Mouse (Mus musculus) heart, adult 2 months (tissue): Measurements from ENCODE around the gene Kdm2b. TPM values are rescaled to one million over a fixed set of nuclear protein-coding genes. Genes with fewer than 3 reads are reported as not detected.

Experiments
- DNase-seq, 2 experiments: peaks; one replicate each; pipeline ENCODE4 v3.0.0; 2021
- H3K27ac ChIP-seq: fragments of 200-600 bp; 2 replicates; pipeline ENCODE4 v1.8.1; 2022
- H3K27me3 ChIP-seq: fragments of 200-500 bp; 2 replicates; pipeline ENCODE4 v1.6.1; 2012; ENCODE audit warnings: mild to moderate bottlenecking, low read length, inconsistent platforms, mixed read lengths; ENCODE audit not compliant: control insufficient read depth, insufficient read depth
- H3K36me3 ChIP-seq: fragments of 200-500 bp; 2 replicates; pipeline ENCODE4 v1.6.1; 2012; ENCODE audit warnings: low read length, inconsistent platforms; ENCODE audit not compliant: control insufficient read depth, insufficient read depth
- H3K4me1 ChIP-seq: fragments of 200-500 bp; 2 replicates; pipeline ENCODE4 v1.6.1; 2011; ENCODE audit warnings: low read length; ENCODE audit not compliant: control insufficient read depth, insufficient read depth
- H3K4me3 ChIP-seq: fragments of 200-600 bp; 2 replicates; pipeline ENCODE4 v1.8.1; 2022
- H3K79me2 ChIP-seq: fragments of 200-500 bp; replicated peaks from 2 replicates; pipeline ENCODE4 v1.6.1; 2012; ENCODE audit warnings: mild to moderate bottlenecking, inconsistent platforms, low read length, moderate library complexity, mixed read lengths; ENCODE audit not compliant: control insufficient read depth, insufficient read depth
- H3K9ac ChIP-seq: fragments of 200-500 bp; 2 replicates; pipeline ENCODE4 v1.6.1; 2012; ENCODE audit warnings: low read depth, mild to moderate bottlenecking, control low read depth, inconsistent platforms, low read length, mixed read lengths
- CTCF ChIP-seq: fragments of 200-600 bp; IDR thresholded peaks from 2 replicates; pipeline ENCODE4 v1.8.1; 2022; ENCODE audit warnings: antibody characterized with exemption, mild to moderate bottlenecking, moderate library complexity
- EP300 ChIP-seq: fragments of 200-500 bp; IDR thresholded peaks from 2 replicates; pipeline ENCODE4 v1.6.1; 2011; ENCODE audit warnings: low read depth, low read length, control low read depth; ENCODE audit not compliant: insufficient read depth
- POLR2A ChIP-seq: fragments of 200-500 bp; IDR thresholded peaks from 2 replicates; pipeline ENCODE4 v1.6.1; 2011; ENCODE audit warnings: mild to moderate bottlenecking, low read depth, low read length, control low read depth; ENCODE audit not compliant: insufficient read depth
- WGBS: fragments of 180-500 bp; shearing (Covaris S2); methylation state at CpG from one replicate; pipeline ENCODE4 v1.1.7; 2018; 5-methylcytosine and 5-hydroxymethylcytosine counted together
- intact Hi-C: fragments of 180-260 bp; cut with DNase I; formaldehyde crosslinking; loops from one replicate; pipeline ENCODE4 v1.15.1; 2025
- polyA plus RNA-seq: library from polyadenylated mRNA; depleted of rRNA; stranded (reverse); fragments of >200 nt; gene quantifications from 2 replicates; pipeline ENCODE4 v1.2.3, GENCODE M21; 2012
- total RNA-seq, 2 experiments: library from RNA; stranded (reverse); gene quantifications; 2 replicates each; pipeline ENCODE4 v1.2.3; 2021

Kdm2b gene
- total and polyA plus RNA-seq, 3 experiments, result 8.2 to 14.6 (median 12.5) TPM

GRCm38 (mm10) chr5:122882256-122883050 is 107.2 kb downstream of the Kdm2b start:
- DNase-seq, result no peak
- Histone ChIP-seq H3K27ac (no peak overlapping the region), H3K36me3 (no peaks in the 10 kb centered on the region), H3K4me1 (peaks cover 1% of the 10 kb centered on the region; the same call in 1 of the 2 replicates), H3K9ac (no peak overlapping the region), H3K4me3 (no peak overlapping the region), H3K79me2 (no peaks in the 10 kb centered on the region), H3K27me3 (no peaks in the 10 kb centered on the region)
- TF ChIP-seq EP300, result no peak
- TF ChIP-seq POLR2A, result no peak
- no peak for TF ChIP-seq CTCF
- 84% methylated on average over 18 of the region's 18 CpGs for WGBS
- intact Hi-C loops, result no loop called here

GRCm38 (mm10) chr5:122881313-122881712 is 108.3 kb downstream of the Kdm2b start:
- intact Hi-C loops, result loop anchor here (2.0 kb wide), 1 partner anchor 69 kb away; no protein-coding TSS in a partner anchor
- DNase-seq, result peak; percentile 60 to 71
- Histone ChIP-seq H3K27me3 (no peaks in the 10 kb centered on the region), H3K4me1 (peaks cover 1% of the 10 kb centered on the region; the same call in 1 of the 2 replicates), H3K27ac (no peak overlapping the region), H3K36me3 (no peaks in the 10 kb centered on the region), H3K79me2 (no peaks in the 10 kb centered on the region), H3K4me3 (no peak overlapping the region), H3K9ac (no peak overlapping the region)
- WGBS, result 59% methylated on average over 5 of the region's 5 CpGs
- peak; percentile 94 for TF ChIP-seq CTCF
- TF ChIP-seq POLR2A, result no peak

GRCm38 (mm10) chr5:122880241-122880980 is 109.2 kb downstream of the Kdm2b start:
- no peaks in the 10 kb centered on the region for H3K4me1 ChIP-seq
- no peak overlapping the region for H3K4me3 ChIP-seq
- no peaks in the 10 kb centered on the region for H3K27me3 ChIP-seq
- H3K79me2 ChIP-seq, result no peaks in the 10 kb centered on the region
- H3K27ac ChIP-seq, result no peak overlapping the region
- H3K9ac ChIP-seq, result no peak overlapping the region
- WGBS, result 93% methylated on average over 37 of the region's 37 CpGs
- TF ChIP-seq EP300 (no peak), CTCF (no peak), POLR2A (no peak)
- no peak for DNase-seq
- H3K36me3 ChIP-seq, result no peaks in the 10 kb centered on the region
- intact Hi-C loops, result loop anchor here (2.0 kb wide), 1 partner anchor 68 kb away; no protein-coding TSS in a partner anchor

- intact Hi-C loops, result no loop called here
- 84% methylated on average over 3 of the region's 3 CpGs for WGBS
- H3K9ac ChIP-seq, result no peak overlapping the region
- no peak overlapping the region for H3K27ac ChIP-seq
- no peak overlapping the region for H3K4me3 ChIP-seq
- no peak for DNase-seq
- H3K36me3 ChIP-seq, result no peaks in the 10 kb centered on the region
- H3K4me1 ChIP-seq, result no peaks in the 10 kb centered on the region
- no peaks in the 10 kb centered on the region for H3K79me2 ChIP-seq
- TF ChIP-seq CTCF (no peak), EP300 (no peak), POLR2A (no peak)
- H3K27me3 ChIP-seq, result no peaks in the 10 kb centered on the region
Measured at GRCm38 (mm10) chr5:122876671-122877070, 113.0 kb downstream of the Kdm2b start.

GRCm38 (mm10) chr5:122874359-122874758 is 115.3 kb downstream of the Kdm2b start:
- no peaks in the 10 kb centered on the region for H3K79me2 ChIP-seq
- H3K27ac ChIP-seq, result no peak overlapping the region
- no peak overlapping the region for H3K4me3 ChIP-seq
- H3K9ac ChIP-seq, result no peak overlapping the region
- intact Hi-C loops, result no loop called here
- DNase-seq, result no peak
- H3K27me3 ChIP-seq, result no peaks in the 10 kb centered on the region
- TF ChIP-seq CTCF (no peak), EP300 (no peak), POLR2A (no peak)
- H3K4me1 ChIP-seq, result no peaks in the 10 kb centered on the region
- no peaks in the 10 kb centered on the region; the same call in 1 of the 2 replicates for H3K36me3 ChIP-seq
- WGBS, result 79% methylated on average over 3 of the region's 3 CpGs

GRCm38 (mm10) chr5:122873573-122873972 is 116.0 kb downstream of the Kdm2b start:
- Histone ChIP-seq H3K27me3 (no peaks in the 10 kb centered on the region), H3K27ac (no peak overlapping the region), H3K79me2 (no peaks in the 10 kb centered on the region), H3K9ac (no peak overlapping the region), H3K36me3 (no peaks in the 10 kb centered on the region; the same call in 1 of the 2 replicates), H3K4me3 (no peak overlapping the region), H3K4me1 (no peaks in the 10 kb centered on the region)
- 71% methylated on average over 2 of the region's 2 CpGs for WGBS
- no peak for TF ChIP-seq EP300
- no peak for TF ChIP-seq CTCF
- intact Hi-C loops, result no loop called here
- no peak for DNase-seq
